Mouse (Mus musculus) heart, adult 2 months (tissue): ENCODE measurements around the gene Irak4. TPM values are rescaled to one million over a fixed set of nuclear protein-coding genes. Genes with fewer than 3 reads are reported as not detected.

Experiments
- DNase-seq, 2 experiments: peaks; one replicate each; pipeline ENCODE4 v3.0.0; 2021
- H3K27ac ChIP-seq: fragments of 200-600 bp; 2 replicates; pipeline ENCODE4 v1.8.1; 2022
- H3K27me3 ChIP-seq: fragments of 200-500 bp; 2 replicates; pipeline ENCODE4 v1.6.1; 2012; ENCODE audit warnings: mild to moderate bottlenecking, low read length, inconsistent platforms, mixed read lengths; ENCODE audit not compliant: control insufficient read depth, insufficient read depth
- H3K36me3 ChIP-seq: fragments of 200-500 bp; 2 replicates; pipeline ENCODE4 v1.6.1; 2012; ENCODE audit warnings: low read length, inconsistent platforms; ENCODE audit not compliant: control insufficient read depth, insufficient read depth
- H3K4me1 ChIP-seq: fragments of 200-500 bp; 2 replicates; pipeline ENCODE4 v1.6.1; 2011; ENCODE audit warnings: low read length; ENCODE audit not compliant: control insufficient read depth, insufficient read depth
- H3K4me3 ChIP-seq: fragments of 200-600 bp; 2 replicates; pipeline ENCODE4 v1.8.1; 2022
- H3K79me2 ChIP-seq: fragments of 200-500 bp; replicated peaks from 2 replicates; pipeline ENCODE4 v1.6.1; 2012; ENCODE audit warnings: mild to moderate bottlenecking, inconsistent platforms, low read length, moderate library complexity, mixed read lengths; ENCODE audit not compliant: control insufficient read depth, insufficient read depth
- H3K9ac ChIP-seq: fragments of 200-500 bp; 2 replicates; pipeline ENCODE4 v1.6.1; 2012; ENCODE audit warnings: low read depth, mild to moderate bottlenecking, control low read depth, inconsistent platforms, low read length, mixed read lengths
- CTCF ChIP-seq: fragments of 200-600 bp; IDR thresholded peaks from 2 replicates; pipeline ENCODE4 v1.8.1; 2022; ENCODE audit warnings: antibody characterized with exemption, mild to moderate bottlenecking, moderate library complexity
- EP300 ChIP-seq: fragments of 200-500 bp; IDR thresholded peaks from 2 replicates; pipeline ENCODE4 v1.6.1; 2011; ENCODE audit warnings: low read depth, low read length, control low read depth; ENCODE audit not compliant: insufficient read depth
- POLR2A ChIP-seq: fragments of 200-500 bp; IDR thresholded peaks from 2 replicates; pipeline ENCODE4 v1.6.1; 2011; ENCODE audit warnings: mild to moderate bottlenecking, low read depth, low read length, control low read depth; ENCODE audit not compliant: insufficient read depth
- WGBS: fragments of 180-500 bp; shearing (Covaris S2); methylation state at CpG from one replicate; pipeline ENCODE4 v1.1.7; 2018; 5-methylcytosine and 5-hydroxymethylcytosine counted together
- intact Hi-C: fragments of 180-260 bp; cut with DNase I; formaldehyde crosslinking; loops from one replicate; pipeline ENCODE4 v1.15.1; 2025
- polyA plus RNA-seq: library from polyadenylated mRNA; depleted of rRNA; stranded (reverse); fragments of >200 nt; gene quantifications from 2 replicates; pipeline ENCODE4 v1.2.3, GENCODE M21; 2012
- total RNA-seq, 2 experiments: library from RNA; stranded (reverse); gene quantifications; 2 replicates each; pipeline ENCODE4 v1.2.3; 2021

The Irak4 gene
- total and polyA plus RNA-seq, 3 experiments, result 2.6 to 5.9 (median 5.5) TPM

DNA sequence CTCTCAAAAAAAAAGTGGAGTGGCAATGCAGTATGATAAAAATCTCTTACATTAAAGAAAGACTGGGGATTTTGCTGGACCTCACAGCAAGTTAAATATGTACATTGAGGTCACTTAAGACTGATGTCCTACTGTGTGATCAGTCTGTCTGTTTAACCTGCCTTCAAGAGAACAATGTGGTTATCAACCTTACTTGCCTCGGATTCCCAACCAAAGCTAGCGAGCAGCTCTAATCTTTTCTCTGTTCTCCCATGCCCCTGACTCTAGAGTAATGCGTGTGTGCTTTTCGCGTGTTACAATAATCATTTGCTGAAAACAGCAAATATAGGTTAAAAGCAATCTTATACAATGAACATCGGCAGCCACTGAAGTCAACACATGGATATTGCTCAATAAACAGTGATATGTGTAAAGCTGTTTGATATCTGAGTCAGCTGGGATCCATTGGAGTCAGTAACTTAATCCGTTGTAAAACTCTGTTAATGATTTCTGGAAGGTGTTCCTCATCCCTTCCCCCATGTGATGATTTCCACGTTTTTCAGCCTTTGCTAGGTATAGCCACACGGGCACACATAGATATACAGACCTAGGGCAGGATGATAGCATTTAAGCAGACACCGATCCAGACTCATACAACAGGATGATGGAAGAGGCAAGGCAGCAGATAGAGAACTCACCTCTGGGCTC, 25.2 kb downstream of the Irak4 start:
- intact Hi-C loops, result no loop called here
- no peak for TF ChIP-seq POLR2A
- Histone ChIP-seq H3K4me1 (no peaks in the 10 kb centered on the region), H3K4me3 (no peak overlapping the region), H3K9ac (no peak overlapping the region), H3K79me2 (no peaks in the 10 kb centered on the region), H3K36me3 (no peaks in the 10 kb centered on the region), H3K27ac (no peak overlapping the region), H3K27me3 (no peaks in the 10 kb centered on the region)
- 90% methylated on average over 10 of the region's 10 CpGs for WGBS
- DNase-seq, result no peak

DNA sequence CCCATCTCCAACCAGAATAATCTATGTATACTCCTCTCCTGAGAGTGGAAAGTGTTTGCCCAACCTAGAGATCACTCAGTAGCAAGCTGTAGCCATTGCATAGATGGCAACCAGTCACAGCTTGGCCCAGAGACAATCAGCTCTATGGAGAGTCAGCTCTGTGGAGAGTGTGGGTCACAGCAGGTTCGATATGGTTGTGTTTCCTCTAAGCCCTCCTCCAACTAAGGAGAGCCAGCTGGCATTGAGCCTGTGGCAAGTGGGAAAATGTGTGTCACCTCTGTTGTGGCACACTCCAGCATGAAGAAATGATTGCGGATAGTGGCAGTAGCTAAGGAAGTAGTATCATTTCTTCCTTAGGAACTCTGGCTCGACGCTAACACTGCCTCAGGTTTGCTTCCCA, 28.1 kb downstream of the Irak4 start:
- DNase-seq, result no peak
- Histone ChIP-seq H3K4me3 (no peak overlapping the region), H3K4me1 (no peaks in the 10 kb centered on the region), H3K27ac (no peak overlapping the region), H3K79me2 (no peaks in the 10 kb centered on the region), H3K36me3 (no peaks in the 10 kb centered on the region), H3K27me3 (no peaks in the 10 kb centered on the region), H3K9ac (no peak overlapping the region)
- 59% methylated on average over 4 of the region's 4 CpGs for WGBS
- TF ChIP-seq POLR2A (no peak), EP300 (no peak), CTCF (no peak)
- intact Hi-C loops, result no loop called here

DNA sequence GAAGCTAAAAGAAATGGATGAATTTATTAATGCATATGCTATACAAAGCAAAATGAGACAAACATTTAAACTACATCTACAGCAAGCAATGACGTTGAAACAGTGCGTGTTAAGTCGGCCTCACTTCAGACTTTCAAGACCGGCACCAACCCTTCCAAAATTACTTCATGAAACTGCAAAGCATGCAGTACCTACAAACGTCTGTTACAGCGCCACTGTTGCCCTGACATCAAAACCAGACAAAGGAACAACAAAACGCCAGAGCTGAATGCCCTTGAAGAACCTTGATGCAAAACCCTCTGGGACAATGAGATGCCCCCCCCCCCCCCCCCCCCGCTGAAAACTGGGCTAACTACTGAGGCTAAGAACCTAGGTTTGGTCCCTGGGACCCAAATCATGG, 29.3 kb downstream of the Irak4 start:
- 67% methylated on average over 8 of the region's 8 CpGs for WGBS
- Histone ChIP-seq H3K36me3 (no peaks in the 10 kb centered on the region), H3K27ac (no peak overlapping the region), H3K4me1 (no peaks in the 10 kb centered on the region), H3K4me3 (no peak overlapping the region), H3K79me2 (no peaks in the 10 kb centered on the region), H3K27me3 (no peaks in the 10 kb centered on the region), H3K9ac (no peak overlapping the region)
- no peak for DNase-seq
- TF ChIP-seq EP300 (no peak), POLR2A (no peak), CTCF (0 out of 2 replicates have a peak, but pooled peaks have one; percentile 5)
- intact Hi-C loops, result no loop called here

DNA sequence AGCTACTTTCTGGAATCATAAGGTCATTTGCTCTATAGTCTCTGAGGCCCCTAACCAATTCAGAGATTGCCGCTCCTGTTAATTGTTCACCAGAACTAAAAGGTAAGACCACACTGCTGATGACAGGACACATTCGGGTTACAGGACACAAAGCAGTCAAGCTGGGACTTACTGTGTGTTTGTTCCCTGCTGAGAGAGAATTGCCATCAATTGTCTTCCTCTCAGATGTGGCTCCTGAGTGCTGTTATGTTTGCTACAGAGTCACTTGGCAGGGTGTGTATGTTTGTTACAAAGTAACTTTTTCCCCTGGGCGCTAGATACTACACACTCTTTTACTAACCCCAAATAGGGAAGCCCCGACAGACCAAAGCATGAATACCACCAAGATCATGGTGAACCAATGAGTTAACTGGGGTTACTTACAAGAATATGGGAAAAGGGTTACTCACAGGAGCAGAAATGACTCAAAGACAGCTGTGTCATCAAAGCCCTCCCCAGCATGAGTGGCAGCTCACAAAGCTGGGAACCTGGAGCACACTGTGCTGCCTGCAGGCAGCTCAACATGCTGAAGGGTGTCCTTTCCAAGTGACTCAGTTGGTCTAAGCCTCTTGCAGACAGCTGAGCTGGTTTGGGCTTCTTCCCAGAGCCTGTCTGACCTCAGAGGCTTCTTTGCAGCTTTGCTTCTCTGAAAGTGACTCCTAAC, 31.3 kb downstream of the Irak4 start:
- Histone ChIP-seq H3K36me3 (no peaks in the 10 kb centered on the region), H3K4me1 (no peaks in the 10 kb centered on the region), H3K9ac (no peak overlapping the region), H3K27ac (no peak overlapping the region), H3K4me3 (no peak overlapping the region), H3K79me2 (no peaks in the 10 kb centered on the region), H3K27me3 (no peaks in the 10 kb centered on the region)
- 74% methylated on average over 4 of the region's 4 CpGs for WGBS
- TF ChIP-seq CTCF (no peak), EP300 (no peak), POLR2A (no peak)
- intact Hi-C loops, result no loop called here
- DNase-seq, result no peak

DNA sequence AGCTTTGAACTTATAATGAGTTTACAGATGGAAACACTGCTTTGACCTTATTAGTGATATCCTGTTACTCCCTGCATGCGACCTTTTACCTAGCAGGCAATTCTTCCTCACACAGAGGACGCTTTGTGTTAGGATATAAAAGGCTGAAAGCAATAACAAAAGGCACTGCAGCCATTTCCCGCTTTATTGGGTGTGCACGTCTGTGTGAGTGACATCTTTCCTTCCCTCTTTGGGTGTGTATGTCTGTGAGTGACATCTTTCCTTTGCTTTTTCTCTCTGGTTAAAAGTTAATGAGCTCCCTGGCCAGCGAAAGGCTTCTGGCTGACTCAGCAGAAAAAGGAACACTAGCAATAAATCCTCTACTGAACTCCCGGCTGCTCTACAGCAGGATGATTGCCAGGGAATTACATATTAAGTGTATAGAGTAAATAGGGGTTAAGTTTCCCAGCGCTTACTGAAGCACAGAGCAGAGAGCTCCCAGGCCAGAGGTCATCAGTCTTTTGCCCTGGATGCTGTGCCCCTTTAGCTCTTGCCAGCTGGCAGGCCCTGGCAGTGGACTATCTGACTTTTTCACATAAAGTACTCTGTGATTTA, 38.7 kb downstream of the Irak4 start:
- 71% methylated on average over 7 of the region's 7 CpGs for WGBS
- H3K4me1 ChIP-seq, result no peaks in the 10 kb centered on the region
- intact Hi-C loops, result loop anchor here (10.0 kb wide), 1 partner anchor 1893 kb away; no protein-coding TSS in a partner anchor
- TF ChIP-seq POLR2A, result no peak
- no peak for TF ChIP-seq EP300
- no peak for TF ChIP-seq CTCF
- H3K27me3 ChIP-seq, result no peaks in the 10 kb centered on the region
- H3K4me3 ChIP-seq, result no peak overlapping the region
- H3K27ac ChIP-seq, result no peak overlapping the region
- DNase-seq, result no peak
- no peak overlapping the region for H3K9ac ChIP-seq
- no peaks in the 10 kb centered on the region for H3K36me3 ChIP-seq
- H3K79me2 ChIP-seq, result no peaks in the 10 kb centered on the region

DNA sequence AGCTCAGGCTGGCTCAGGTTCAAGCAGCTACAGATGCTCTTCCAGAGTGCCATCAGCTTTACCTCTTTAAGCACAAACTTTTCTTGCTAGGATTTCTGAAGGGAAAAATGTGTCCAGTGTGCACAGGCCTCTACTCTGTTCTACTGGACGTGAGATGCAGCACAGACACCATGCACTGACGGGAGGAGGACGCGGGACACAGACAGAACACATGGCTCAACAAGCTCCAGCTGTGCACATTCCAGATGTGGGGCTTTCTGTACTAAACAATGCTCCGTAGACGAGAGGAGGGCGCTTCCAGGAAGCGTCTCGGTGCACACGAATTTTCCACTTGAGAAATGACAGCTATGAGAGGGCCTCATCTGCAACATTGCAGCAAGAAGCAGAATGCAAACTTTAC, 39.7 kb downstream of the Irak4 start:
- Histone ChIP-seq H3K4me3 (no peak overlapping the region), H3K36me3 (peaks cover 3% of the 10 kb centered on the region), H3K27ac (no peak overlapping the region), H3K9ac (no peak overlapping the region), H3K4me1 (no peaks in the 10 kb centered on the region; the same call in 1 of the 2 replicates), H3K27me3 (no peaks in the 10 kb centered on the region), H3K79me2 (no peaks in the 10 kb centered on the region)
- intact Hi-C loops, result loop anchor here (10.0 kb wide), 1 partner anchor 1892 kb away; no protein-coding TSS in a partner anchor
- WGBS, result 76% methylated on average over 10 of the region's 10 CpGs
- no peak for DNase-seq
- no peak for TF ChIP-seq EP300
- TF ChIP-seq CTCF, result no peak
- TF ChIP-seq POLR2A, result no peak
